Mouse (Mus musculus): Measurements from ENCODE around the gene Rplp0.

Rplp0 gene

GRCm38 (mm10) chr5:115581662-115582061, 22.4 kb downstream of the Rplp0 start:
- DNase-seq (ENCODE audit: low spot score): no peak

- no peak for DNase-seq (ENCODE audit: low spot score)
Measured at GRCm38 (mm10) chr5:115585616-115586015, 26.3 kb downstream of the Rplp0 start.

- no peak for DNase-seq (ENCODE audit: low spot score)
Measured at GRCm38 (mm10) chr5:115586166-115586565, 26.9 kb downstream of the Rplp0 start.

GRCm38 (mm10) chr5:115586780-115587179, 27.5 kb downstream of the Rplp0 start:
- DNase-seq (ENCODE audit: low spot score): no peak

- no peak for DNase-seq (ENCODE audit: low spot score)
Measured at GRCm38 (mm10) chr5:115591028-115591427, 31.8 kb downstream of the Rplp0 start.

GRCm38 (mm10) chr5:115591506-115591905, 32.2 kb downstream of the Rplp0 start:
- no peak for DNase-seq (ENCODE audit: low spot score)

- DNase-seq (ENCODE audit: low spot score): no peak
Measured at GRCm38 (mm10) chr5:115603561-115603960, 44.3 kb downstream of the Rplp0 start.

- DNase-seq (ENCODE audit: low spot score): no peak
Measured at GRCm38 (mm10) chr5:115611566-115611965, 52.3 kb downstream of the Rplp0 start.
